Mouse (Mus musculus) hindbrain, embryonic 16.5 days (tissue): Measurements from ENCODE around the gene Nucks1. TPM values are rescaled to one million over a fixed set of nuclear protein-coding genes. Genes with fewer than 3 reads are reported as not detected.
"Not testable (repeated sequence)": the region's sequence is repeated elsewhere in the genome, so short reads cannot be mapped to it uniquely, and the experiment has no call there.

Experiments
- ATAC-seq: fragments of 200-750 bp; cut with Nextera tagmentation; 2 replicates; pipeline ENCODE4 v1.8.0; 2017; ENCODE audit warnings: moderate TSS enrichment, moderate library complexity
- H3K27ac ChIP-seq: fragments of 300-500 bp; sonication (generic); 2 replicates; pipeline ENCODE4 v1.5.1; 2014; ENCODE audit warnings: low read depth, mild to moderate bottlenecking, control low read depth, low read length, moderate library complexity
- H3K27me3 ChIP-seq: fragments of 300-500 bp; sonication (generic); replicated peaks from 2 replicates; pipeline ENCODE4 v1.6.1; 2014; ENCODE audit warnings: low read length; ENCODE audit not compliant: control insufficient read depth, insufficient read depth
- H3K36me3 ChIP-seq: fragments of 300-500 bp; sonication (generic); 2 replicates; pipeline ENCODE4 v1.6.1; 2014; ENCODE audit warnings: mild to moderate bottlenecking, low read length, moderate library complexity, mixed read lengths; ENCODE audit not compliant: control insufficient read depth, insufficient read depth
- H3K4me1 ChIP-seq: fragments of 300-500 bp; sonication (generic); 2 replicates; pipeline ENCODE4 v1.6.1; 2014; ENCODE audit warnings: low read depth, low read length; ENCODE audit not compliant: control insufficient read depth, insufficient read depth
- H3K4me2 ChIP-seq: fragments of 300-500 bp; sonication (generic); 2 replicates; pipeline ENCODE4 v1.6.1; 2014; ENCODE audit warnings: mild to moderate bottlenecking, low read length, control low read depth, moderate library complexity
- H3K4me3 ChIP-seq: fragments of 300-500 bp; sonication (generic); 2 replicates; pipeline ENCODE4 v1.5.1; 2014; ENCODE audit warnings: mild to moderate bottlenecking, low read length, control low read depth, moderate library complexity
- H3K9ac ChIP-seq: fragments of 300-500 bp; sonication (generic); 2 replicates; pipeline ENCODE4 v1.6.1; 2014; ENCODE audit warnings: low read depth, mild to moderate bottlenecking, control low read depth, low read length, moderate library complexity
- H3K9me3 ChIP-seq: fragments of 300-500 bp; sonication (generic); 2 replicates; pipeline ENCODE4 v1.6.1; 2014; ENCODE audit warnings: mild to moderate bottlenecking, low read length, moderate library complexity; ENCODE audit not compliant: control insufficient read depth
- WGBS: fragments of 180-500 bp; shearing (Covaris S2); extraction: QIAGEN DNeasy Blood & Tissue Kit; methylation state at CpG from one replicate; pipeline ENCODE4 v1.1.7; 2014; 5-methylcytosine and 5-hydroxymethylcytosine counted together
- polyA plus RNA-seq: library from polyadenylated mRNA; unstranded; fragments of >200 nt; fragmentation: Nextera tagmentation; extraction: Ambion mirVana; gene quantifications from 2 replicates; pipeline ENCODE4 v1.2.1, GENCODE M21; 2015

The Nucks1 gene
- polyA plus RNA-seq, 1 experiment from 2014 or later: 45.0 TPM

DNA sequence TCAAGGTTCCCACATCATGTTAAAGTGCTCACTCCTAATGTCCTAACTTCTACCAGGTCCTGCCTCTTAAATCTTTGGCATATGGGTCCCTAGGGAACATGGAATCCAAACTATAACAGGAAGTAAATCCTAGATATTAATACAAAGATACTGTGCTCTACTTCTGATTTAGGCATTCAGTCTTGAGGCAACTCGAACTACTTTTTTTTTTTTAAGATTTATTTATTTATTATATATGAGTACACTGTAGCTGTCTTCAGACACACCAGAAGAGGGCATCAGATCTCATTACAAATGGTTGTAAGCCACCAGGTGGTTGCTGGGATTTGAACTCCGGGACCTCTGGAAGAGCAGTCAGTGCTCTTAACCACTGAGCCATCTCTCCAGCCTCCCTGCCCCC lies 1.1 kb upstream of the Nucks1 start:
- H3K4me1 ChIP-seq: peaks cover 12% of the 10 kb centered on the region
- H3K9me3 ChIP-seq, H3K27me3 ChIP-seq, ATAC-seq, H3K36me3 ChIP-seq, H3K27ac ChIP-seq, H3K9ac ChIP-seq, H3K4me2 ChIP-seq, H3K4me3 ChIP-seq: not testable (repeated sequence)
- WGBS: 91% methylated on average over 2 of the region's 2 CpGs

GRCm38 (mm10) chr1:131910674-131911558 lies 582 bp downstream of the Nucks1 start:
- H3K36me3 ChIP-seq: no peaks in the 10 kb centered on the region
- peak overlapping the region; percentile 76 for H3K4me2 ChIP-seq
- peak overlapping the region; percentile 99 for H3K27ac ChIP-seq
- H3K9ac ChIP-seq: peak overlapping the region; percentile 99
- no peaks in the 10 kb centered on the region for H3K9me3 ChIP-seq
- H3K27me3 ChIP-seq: 0 out of 2 replicates have a peak, but pooled peaks cover 3% of the 10 kb centered on the region
- ATAC-seq: peak; percentile 82
- H3K4me3 ChIP-seq: peak overlapping the region; percentile 98
- WGBS: under 1% methylated on average over 77 of the region's 88 CpGs
- peaks cover 13% of the 10 kb centered on the region for H3K4me1 ChIP-seq

GRCm38 (mm10) chr1:131917634-131918033 lies 7.3 kb downstream of the Nucks1 start:
- Histone ChIP-seq H3K4me2 (no peak overlapping the region), H3K27me3 (no peaks in the 10 kb centered on the region), H3K9me3 (no peaks in the 10 kb centered on the region), H3K36me3 (peaks cover 8% of the 10 kb centered on the region), H3K9ac (no peak overlapping the region), H3K4me1 (peaks cover 2% of the 10 kb centered on the region; the same call in 1 of the 2 replicates), H3K27ac (no peak overlapping the region), H3K4me3 (no peak overlapping the region)
- WGBS: 80% methylated on average over 6 of the region's 6 CpGs
- ATAC-seq: no peak

DNA sequence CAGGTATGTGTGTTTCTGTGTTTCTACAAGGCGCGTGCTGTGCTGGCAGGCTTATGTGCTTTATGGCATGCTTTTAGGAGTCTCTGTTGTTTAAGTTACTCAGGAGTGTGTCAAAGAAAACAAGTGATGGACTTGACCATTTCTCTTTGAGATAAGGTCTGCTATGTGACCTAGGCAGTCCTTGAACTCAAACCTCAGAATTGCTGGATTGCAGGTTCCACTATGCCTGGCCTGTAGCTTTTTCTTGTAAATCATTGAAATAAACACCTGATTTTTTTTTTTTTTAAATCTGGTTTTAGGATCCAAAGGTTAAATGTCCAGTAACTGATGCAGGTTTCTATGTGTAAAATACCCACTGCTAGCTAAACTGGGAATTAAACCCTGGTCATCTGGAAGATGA lies 8.7 kb downstream of the Nucks1 start:
- peaks cover 15% of the 10 kb centered on the region for H3K36me3 ChIP-seq
- 98% methylated on average over 2 of the region's 2 CpGs for WGBS

GRCm38 (mm10) chr1:131922100-131922499 lies 11.8 kb downstream of the Nucks1 start:
- Histone ChIP-seq H3K4me1 (no peaks in the 10 kb centered on the region), H3K36me3 (peaks cover 29% of the 10 kb centered on the region), H3K27me3 (no peaks in the 10 kb centered on the region), H3K9ac (no peak overlapping the region), H3K4me3 (no peak overlapping the region), H3K27ac (no peak overlapping the region), H3K9me3 (no peaks in the 10 kb centered on the region), H3K4me2 (no peak overlapping the region)
- ATAC-seq: no peak
- WGBS: 97% methylated on average over 3 of the region's 3 CpGs

More for the DNA sequence above, 8.7 kb downstream of the Nucks1 start:
- Histone ChIP-seq H3K4me1 (0 out of 2 replicates have a peak, but pooled peaks cover 2% of the 10 kb centered on the region), H3K27me3 (no peaks in the 10 kb centered on the region), H3K9me3 (no peaks in the 10 kb centered on the region), H3K9ac (no peak overlapping the region), H3K4me3 (no peak overlapping the region), H3K4me2 (no peak overlapping the region), H3K27ac (no peak overlapping the region)
- ATAC-seq: no peak

DNA sequence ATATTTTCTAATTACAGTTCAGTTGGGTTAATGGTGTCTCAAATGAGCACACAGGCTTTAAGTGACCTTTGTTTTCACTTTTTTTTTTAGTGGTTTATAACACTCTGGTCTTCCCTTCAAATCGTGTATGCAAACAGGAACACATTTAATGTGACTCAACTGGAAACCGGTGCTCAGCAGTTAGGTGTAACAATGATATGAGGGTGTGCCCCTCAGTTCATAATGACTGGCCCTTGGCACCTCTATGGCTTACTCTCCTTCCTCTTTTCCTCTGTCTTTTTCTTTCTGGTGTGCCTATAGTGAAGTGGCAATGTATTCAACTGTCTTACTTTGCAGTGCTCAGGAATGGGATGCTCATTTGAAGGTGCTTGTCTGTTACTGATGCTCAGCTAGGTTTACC lies 23.1 kb downstream of the Nucks1 start:
- Histone ChIP-seq H3K27ac (no peak overlapping the region), H3K36me3 (peaks cover 26% of the 10 kb centered on the region), H3K4me3 (no peak overlapping the region), H3K4me1 (no peaks in the 10 kb centered on the region), H3K9ac (no peak overlapping the region), H3K27me3 (no peaks in the 10 kb centered on the region), H3K9me3 (no peaks in the 10 kb centered on the region), H3K4me2 (no peak overlapping the region)
- no peak for ATAC-seq
- 95% methylated on average over 2 of the region's 2 CpGs for WGBS

DNA sequence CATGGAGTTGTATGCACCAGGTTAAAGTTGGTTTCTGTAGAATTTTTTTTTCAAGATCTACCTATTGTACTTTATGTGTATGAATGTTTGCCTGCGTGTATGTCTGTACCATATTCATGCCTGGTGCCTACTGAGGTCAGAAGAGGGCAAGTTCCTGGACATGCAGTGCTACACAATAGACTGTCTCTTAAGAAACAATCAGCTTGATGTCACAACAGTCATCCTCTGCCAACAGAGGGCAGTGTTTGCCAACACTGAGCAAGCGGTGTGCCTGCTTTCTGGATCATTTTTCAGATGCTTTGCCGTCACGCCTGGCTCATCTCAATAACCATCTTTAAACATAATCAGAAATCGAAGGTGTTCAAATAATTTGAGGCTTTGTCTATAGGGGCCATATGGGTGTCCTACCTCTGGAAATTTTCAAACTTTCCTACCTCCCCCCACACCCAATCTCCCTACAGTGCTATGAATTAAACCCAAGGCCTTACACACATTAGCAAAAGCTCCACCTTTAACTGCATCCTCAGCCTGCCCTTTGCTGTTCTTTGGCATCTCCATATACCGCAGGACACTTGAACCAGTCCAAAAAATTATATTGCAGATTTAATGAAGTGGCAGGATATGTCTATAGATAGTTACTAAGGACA lies 27.4 kb downstream of the Nucks1 start:
- Histone ChIP-seq H3K27ac (no peak overlapping the region), H3K27me3 (no peaks in the 10 kb centered on the region), H3K4me1 (no peaks in the 10 kb centered on the region), H3K4me3 (no peak overlapping the region), H3K9ac (no peak overlapping the region), H3K4me2 (no peak overlapping the region), H3K9me3 (no peaks in the 10 kb centered on the region), H3K36me3 (peaks cover 4% of the 10 kb centered on the region)
- WGBS: 41% methylated on average over 6 of the region's 6 CpGs
- ATAC-seq: peak; percentile 69; the same call in 1 of the 2 replicates

DNA sequence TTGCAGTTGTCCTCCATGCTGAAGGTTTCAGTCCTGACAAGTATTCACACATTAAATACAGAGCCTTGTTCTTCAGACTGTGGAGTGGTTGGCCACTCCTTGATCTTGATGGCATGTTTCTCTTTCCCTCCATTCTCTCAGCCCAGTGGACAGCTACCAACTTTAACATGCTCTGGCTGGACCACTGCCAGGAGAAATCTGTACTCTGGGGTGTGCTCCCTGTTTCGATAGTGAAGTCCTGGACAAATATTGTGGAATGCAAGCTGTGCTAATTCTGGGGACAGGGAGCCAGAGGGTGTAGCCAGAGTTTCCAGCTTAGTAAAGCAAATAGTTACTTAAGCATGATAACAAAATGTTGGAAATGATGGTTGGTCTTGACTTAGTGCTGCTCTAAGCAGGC lies 28.5 kb downstream of the Nucks1 start:
- H3K4me1 ChIP-seq: no peaks in the 10 kb centered on the region
- no peaks in the 10 kb centered on the region for H3K27me3 ChIP-seq
- WGBS: 77% methylated on average over 1 of the region's 1 CpGs
- no peak overlapping the region for H3K4me2 ChIP-seq
- H3K9me3 ChIP-seq: no peaks in the 10 kb centered on the region
- H3K27ac ChIP-seq: no peak overlapping the region
- no peak overlapping the region for H3K9ac ChIP-seq
- H3K4me3 ChIP-seq: no peak overlapping the region
- no peaks in the 10 kb centered on the region; the same call in 1 of the 2 replicates for H3K36me3 ChIP-seq
- no peak for ATAC-seq

GRCm38 (mm10) chr1:131940711-131941244 lies 30.4 kb downstream of the Nucks1 start:
- H3K27me3 ChIP-seq: no peaks in the 10 kb centered on the region
- H3K36me3 ChIP-seq: no peaks in the 10 kb centered on the region
- no peaks in the 10 kb centered on the region for H3K9me3 ChIP-seq
- H3K9ac ChIP-seq: no peak overlapping the region
- no peak for ATAC-seq
- no peak overlapping the region for H3K27ac ChIP-seq
- 33% methylated on average over 2 of the region's 2 CpGs for WGBS
- H3K4me1 ChIP-seq: no peaks in the 10 kb centered on the region
- H3K4me3 ChIP-seq: no peak overlapping the region
- no peak overlapping the region for H3K4me2 ChIP-seq
